Mouse (Mus musculus): Measurements from ENCODE around the gene Tyro3. TPM values are rescaled to one million over a fixed set of nuclear protein-coding genes. Genes with fewer than 3 reads are reported as not detected.

Tyro3 gene
- polyA plus RNA-seq, 1 experiment from 2014 or later: 20.0 TPM

DNA sequence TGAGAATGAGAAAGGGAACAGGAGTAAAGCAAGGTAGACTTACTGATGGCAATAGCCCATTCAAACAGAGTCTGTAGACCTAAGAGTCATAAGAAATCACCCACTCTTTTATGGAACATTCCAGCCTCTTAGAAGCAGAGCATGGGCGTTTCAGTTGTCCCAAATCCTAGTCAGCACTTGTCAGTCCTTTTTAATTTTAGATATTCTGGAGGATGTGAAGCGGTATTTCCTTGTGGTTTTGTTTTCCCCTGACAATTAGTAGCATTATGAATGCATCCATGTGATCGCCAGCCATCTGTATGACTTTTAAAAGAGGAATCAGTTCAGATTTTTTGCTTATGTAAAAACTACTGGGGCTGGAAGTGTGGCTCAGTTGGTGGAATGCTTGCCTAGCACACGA, 67.0 kb downstream of the Tyro3 start:
- H3K9me3 ChIP-seq (ENCODE audit: control insufficient read depth, low read length): no peaks in the 10 kb centered on the region
- H3K9ac ChIP-seq (ENCODE audit: low read length): no peak overlapping the region
- H3K4me3 ChIP-seq (ENCODE audit: low read depth, low read length): no peak overlapping the region
- WGBS: 81% methylated on average over 4 of the region's 4 CpGs
- DNase-seq (ENCODE audit: low spot score) (no peak), ATAC-seq (ENCODE audit: insufficient read depth, low FRiP score, low TSS enrichment) (no peak)
- no peaks in the 10 kb centered on the region for H3K4me1 ChIP-seq (ENCODE audit: control insufficient read depth, insufficient read depth, low read length)
- no peak overlapping the region for H3K27ac ChIP-seq (ENCODE audit: low read depth, low read length)
- no peaks in the 10 kb centered on the region for H3K36me3 ChIP-seq (ENCODE audit: control insufficient read depth, insufficient read depth, low read length)
- no peak overlapping the region for H3K4me2 ChIP-seq (ENCODE audit: low read depth)
- no peaks in the 10 kb centered on the region for H3K27me3 ChIP-seq (ENCODE audit: control insufficient read depth, insufficient read depth, low read length)

Other genes with a start within 250 kb of the Tyro3 start
- gene Nusap1, start 179.4 kb upstream of the Tyro3 start, polyA plus RNA-seq (2014; fragmentation: Nextera tagmentation; extraction: Ambion mirVana): 72.3 and 76.5 TPM in 2 replicates
- gene Oip5, start 179.3 kb upstream of the Tyro3 start, polyA plus RNA-seq (2014; fragmentation: Nextera tagmentation; extraction: Ambion mirVana): 25.9 and 26.8 TPM in 2 replicates
- gene Ndufaf1, start 134.9 kb upstream of the Tyro3 start, polyA plus RNA-seq (2014; fragmentation: Nextera tagmentation; extraction: Ambion mirVana): 38.7 and 39.8 TPM in 2 replicates
- gene Rtf1, start 122.7 kb upstream of the Tyro3 start, polyA plus RNA-seq (2014; fragmentation: Nextera tagmentation; extraction: Ambion mirVana): 31.9 and 35.0 TPM in 2 replicates
- 0.78 and 1.1 TPM in 2 replicates for gene Itpka, start 55.4 kb upstream of the Tyro3 start, polyA plus RNA-seq (2014; fragmentation: Nextera tagmentation; extraction: Ambion mirVana)
- gene Ltk, start 37.3 kb upstream of the Tyro3 start, polyA plus RNA-seq (2014; fragmentation: Nextera tagmentation; extraction: Ambion mirVana): 0.13 TPM in 1 of 2 replicates, not detected in the other
- 23.5 and 26.6 TPM in 2 replicates for gene Rpap1, start 10.2 kb upstream of the Tyro3 start, polyA plus RNA-seq (2014; fragmentation: Nextera tagmentation; extraction: Ambion mirVana)
- 31.0 and 36.3 TPM in 2 replicates for gene Mga, start 99.5 kb downstream of the Tyro3 start, polyA plus RNA-seq (2014; fragmentation: Nextera tagmentation; extraction: Ambion mirVana)
- 3.0 and 3.7 TPM in 2 replicates for gene Mapkbp1, start 175.0 kb downstream of the Tyro3 start, polyA plus RNA-seq (2014; fragmentation: Nextera tagmentation; extraction: Ambion mirVana)
- 24.9 and 28.9 TPM in 2 replicates for gene Jmjd7, start 229.8 kb downstream of the Tyro3 start, polyA plus RNA-seq (2014; fragmentation: Nextera tagmentation; extraction: Ambion mirVana)
- gene Gm28042, start 229.8 kb downstream of the Tyro3 start, polyA plus RNA-seq (2014; fragmentation: Nextera tagmentation; extraction: Ambion mirVana): 3.8 and 4.4 TPM in 2 replicates
- gene Pla2g4b, start 235.7 kb downstream of the Tyro3 start, polyA plus RNA-seq (2014; fragmentation: Nextera tagmentation; extraction: Ambion mirVana): 1.4 and 1.6 TPM in 2 replicates

Measured in neural tube, embryonic 11.5 days (tissue).